In the genomic region with DNA sequence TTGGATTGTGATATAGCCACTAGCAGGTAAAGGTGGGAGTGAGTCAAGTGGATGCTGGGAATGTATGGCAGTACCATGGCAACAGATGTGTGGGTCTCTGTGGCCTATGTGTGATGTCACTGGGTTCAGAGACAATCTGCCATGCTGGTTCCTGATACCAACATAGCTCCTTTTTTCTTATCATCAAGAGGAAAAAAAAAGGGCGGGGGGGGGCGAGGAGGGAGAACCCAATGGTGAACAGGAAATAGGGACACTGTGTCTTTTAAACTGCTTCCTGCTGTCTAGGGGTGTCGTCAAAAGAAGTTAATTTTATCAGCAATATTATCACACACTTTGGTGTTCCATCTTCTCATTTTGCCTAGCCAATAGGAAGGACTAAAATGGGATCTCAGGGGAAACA, we compare ENCODE assay signal across 25 mouse cellular contexts.
"Had no signal": no experiment of that assay in that cellular context is flagged by ENCODE, and none has a peak within 500 bp of the region (broad histone marks: within the 10 kb centered on the region; RNA-seq: fewer than 3 reads in every experiment).

No protein-coding gene starts in this region.

- H3K4me1 ChIP-seq: embryonic facial prominence, embryonic 10.5 days; embryonic facial prominence, embryonic 12.5 days; embryonic facial prominence, embryonic 13.5 days; embryonic facial prominence, embryonic 15.5 days; forebrain, embryonic 12.5 days; forebrain, embryonic 13.5 days; forebrain, embryonic 15.5 days had no signal

- H3K9me3 ChIP-seq: embryonic facial prominence, embryonic 10.5 days; embryonic facial prominence, embryonic 12.5 days; embryonic facial prominence, embryonic 13.5 days; embryonic facial prominence, embryonic 15.5 days; forebrain, embryonic 10.5 days; forebrain, embryonic 12.5 days; forebrain, embryonic 13.5 days; forebrain, embryonic 15.5 days had no signal

- H3K27ac ChIP-seq: embryonic facial prominence, embryonic 10.5 days; embryonic facial prominence, embryonic 12.5 days; embryonic facial prominence, embryonic 13.5 days; embryonic facial prominence, embryonic 15.5 days; forebrain, embryonic 10.5 days; forebrain, embryonic 12.5 days; forebrain, embryonic 13.5 days; forebrain, embryonic 15.5 days; gastrocnemius, adult 2 months; heart, adult 2 months had no signal

- H3K9ac ChIP-seq: embryonic facial prominence, embryonic 12.5 days; embryonic facial prominence, embryonic 13.5 days; embryonic facial prominence, embryonic 15.5 days; forebrain, embryonic 12.5 days; forebrain, embryonic 13.5 days; forebrain, embryonic 15.5 days; forebrain, postnatal 0 days had no signal

- H3K36me3 ChIP-seq: embryonic facial prominence, embryonic 10.5 days; embryonic facial prominence, embryonic 12.5 days; embryonic facial prominence, embryonic 13.5 days; embryonic facial prominence, embryonic 15.5 days; forebrain, embryonic 10.5 days; forebrain, embryonic 12.5 days; forebrain, embryonic 15.5 days had no signal

- H3K4me3 ChIP-seq: embryonic facial prominence, embryonic 10.5 days; embryonic facial prominence, embryonic 12.5 days; embryonic facial prominence, embryonic 13.5 days; embryonic facial prominence, embryonic 15.5 days; erythroblast, embryonic 14.5 days; forebrain, embryonic 10.5 days; forebrain, embryonic 12.5 days; forebrain, embryonic 13.5 days; forebrain, embryonic 15.5 days; gastrocnemius, adult 2 months; heart, adult 2 months had no signal

- H3K27me3 ChIP-seq: embryonic facial prominence, embryonic 12.5 days; embryonic facial prominence, embryonic 13.5 days; embryonic facial prominence, embryonic 15.5 days; forebrain, embryonic 12.5 days; forebrain, embryonic 13.5 days; forebrain, embryonic 15.5 days had no signal

- DNase-seq: cerebellum, adult 9-10 months; cerebellum, adult 9-11 months; cerebellum, postnatal 10 days; cerebellum, postnatal 14 days; cerebellum, postnatal 25 days; cerebellum, postnatal 36 days; embryo, embryonic 11 days; forebrain, postnatal 0 days; gastrocnemius, adult 2 months; gastrocnemius, postnatal 10 days; gastrocnemius, postnatal 14 days; gastrocnemius, postnatal 25 days; gastrocnemius, postnatal 36 days; heart, adult 11 months; heart, adult 18-20 months; heart, adult 2 months had no signal
